Mouse (Mus musculus): ENCODE results near the gene Prkx.
A peak's percentile ranks its signal among the peaks of the same experiment; 100 is the strongest.

The Prkx gene

DNA sequence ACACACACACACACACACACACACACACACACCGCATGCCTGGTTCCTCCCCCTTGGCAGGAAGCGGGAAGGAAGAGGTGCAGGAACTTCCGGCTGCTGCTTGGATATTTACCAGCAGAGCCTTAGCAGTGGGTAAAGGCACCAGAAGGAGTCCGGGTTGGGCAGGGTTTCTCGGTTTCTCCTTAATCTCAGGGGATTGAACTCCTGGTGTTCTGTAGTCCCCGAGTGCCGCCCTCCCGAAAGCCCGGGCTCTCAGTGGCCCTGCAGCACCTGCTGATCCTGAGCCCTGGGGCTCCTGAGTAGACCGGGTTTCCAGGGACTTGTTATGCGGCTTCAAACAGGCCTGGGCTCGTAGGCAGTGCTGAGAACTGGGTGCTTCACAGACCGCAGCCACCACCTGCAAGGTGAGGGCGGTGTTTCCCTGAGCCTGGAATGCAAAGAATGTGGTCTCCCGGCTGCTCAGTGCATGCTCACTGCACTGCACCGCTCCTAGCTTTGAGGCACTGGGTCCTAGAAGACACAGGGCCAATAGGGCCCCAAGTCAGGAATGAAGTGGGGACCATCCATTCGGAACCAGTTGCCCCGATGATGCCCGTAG lies at the start of gene Prkx:
Gene Prkx, minus strand, starts transcription at position 41 of the 598 bp plus-strand sequence.
- DNase-seq (ENCODE audit: low spot score in 2 of 2) = peak in 1 of 2 experiments; percentile 42

DNA sequence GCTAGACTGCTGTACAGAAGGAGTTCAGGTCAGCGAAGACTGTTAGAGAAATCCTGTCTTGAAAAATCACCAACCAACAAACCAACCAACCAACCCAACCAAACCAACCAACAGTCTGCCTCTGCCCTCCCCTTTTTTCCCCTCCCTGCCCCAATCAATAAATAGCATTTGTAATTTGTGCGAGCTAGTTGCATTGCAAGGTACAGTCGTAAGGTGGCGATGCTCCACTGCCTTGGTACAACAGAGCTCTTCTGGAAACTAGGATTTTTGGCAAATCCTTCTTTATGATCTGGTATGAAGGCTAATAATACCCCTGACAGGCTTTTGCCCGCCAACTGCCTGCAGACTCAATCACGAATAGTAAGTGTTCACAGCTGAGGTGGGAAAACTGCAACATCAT lies 16.0 kb upstream of the Prkx start:
- DNase-seq (ENCODE audit: low spot score in 2 of 2) = no peak

DNA sequence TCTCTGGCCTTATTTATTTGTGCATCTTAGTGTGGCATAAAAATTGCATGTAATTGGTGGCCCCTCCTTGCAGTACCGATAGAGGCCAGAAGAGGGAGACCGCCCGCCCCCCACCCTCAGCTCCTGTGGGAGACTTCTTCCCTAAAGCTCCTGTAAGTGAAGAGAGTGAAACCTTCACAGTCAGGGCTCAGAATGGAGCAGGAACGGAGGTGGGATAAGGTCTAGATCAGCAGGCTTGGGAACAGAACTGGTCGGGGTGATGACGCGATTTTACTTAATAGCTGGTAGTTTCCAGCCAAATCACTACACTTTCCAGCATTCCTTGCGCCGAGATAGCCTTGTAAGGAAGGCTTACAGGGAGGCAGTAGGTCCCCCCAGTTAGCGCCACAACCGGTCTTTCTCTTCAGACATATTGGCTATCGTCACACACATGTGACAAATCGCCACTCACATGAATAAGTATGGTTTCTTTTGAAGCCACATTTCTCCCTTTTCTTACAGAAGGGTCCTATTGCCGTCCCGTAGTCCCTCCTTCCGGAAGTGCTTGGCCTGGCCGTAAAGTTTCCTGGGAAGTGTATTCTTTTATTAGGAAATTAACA lies 14.6 kb upstream of the Prkx start:
- DNase-seq (ENCODE audit: low spot score in 2 of 2) = peak; percentile 19 to 61

DNA sequence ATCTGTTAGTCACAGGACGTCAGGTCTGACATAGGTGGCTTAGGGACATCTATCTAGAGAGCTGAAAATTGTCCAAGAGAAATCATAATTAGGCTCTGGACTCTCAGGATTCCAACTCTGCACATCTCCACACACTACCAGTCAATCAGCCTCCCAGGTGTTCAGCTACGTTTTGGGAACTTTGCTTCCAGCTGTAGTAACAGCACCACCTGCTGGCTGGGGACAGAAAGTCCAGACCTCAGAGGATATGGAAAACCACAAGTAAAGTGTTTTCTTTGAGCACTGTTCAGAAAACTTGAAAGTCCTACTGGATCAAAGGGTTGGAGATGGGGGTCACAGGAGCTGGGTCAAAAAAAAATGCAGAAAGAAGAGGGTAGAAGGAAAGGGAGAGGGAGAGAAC lies 12.5 kb upstream of the Prkx start:
- DNase-seq (ENCODE audit: low spot score in 2 of 2) = no peak

DNA sequence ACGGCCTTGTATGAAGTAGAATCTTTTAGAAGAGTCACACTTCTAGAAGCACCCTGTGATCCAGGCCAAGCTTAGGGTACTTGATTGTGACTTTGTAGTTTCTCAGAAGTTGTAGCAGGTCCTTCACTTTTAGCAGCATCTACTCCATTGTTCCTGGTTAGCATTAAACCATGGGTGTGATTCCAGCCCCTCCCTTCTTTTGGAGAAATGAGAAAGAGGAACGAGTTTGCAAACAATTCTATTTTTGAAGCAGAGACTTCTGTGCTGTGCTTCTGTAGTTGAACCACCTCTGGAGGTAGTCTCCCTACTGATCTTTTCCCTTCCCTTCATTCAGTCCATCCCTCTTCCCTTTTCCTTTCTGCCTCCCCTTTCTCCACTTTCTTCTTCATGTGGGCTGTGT lies 6.2 kb upstream of the Prkx start:
- no peak for DNase-seq (ENCODE audit: low spot score in 2 of 2)

DNA sequence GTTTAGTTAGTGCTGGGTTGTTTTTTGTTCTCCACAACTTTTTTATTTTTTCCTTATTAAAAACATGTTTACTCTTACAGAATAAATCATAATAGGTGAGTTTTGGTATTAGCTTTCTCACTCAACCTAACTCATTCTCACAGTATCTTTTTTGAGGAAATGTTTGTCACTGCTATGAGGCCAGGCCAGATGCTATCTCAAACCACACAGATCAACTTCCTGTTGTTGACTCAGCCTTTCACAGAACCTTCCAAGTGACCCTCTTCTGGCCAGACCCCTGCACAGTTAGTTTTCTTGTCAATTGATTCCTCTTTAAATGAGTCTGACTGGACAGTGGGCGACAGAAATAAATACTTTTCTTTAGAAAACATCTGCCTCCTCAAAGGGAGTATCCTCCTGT lies 5.5 kb upstream of the Prkx start:
- no peak for DNase-seq (ENCODE audit: low spot score in 2 of 2)

DNA sequence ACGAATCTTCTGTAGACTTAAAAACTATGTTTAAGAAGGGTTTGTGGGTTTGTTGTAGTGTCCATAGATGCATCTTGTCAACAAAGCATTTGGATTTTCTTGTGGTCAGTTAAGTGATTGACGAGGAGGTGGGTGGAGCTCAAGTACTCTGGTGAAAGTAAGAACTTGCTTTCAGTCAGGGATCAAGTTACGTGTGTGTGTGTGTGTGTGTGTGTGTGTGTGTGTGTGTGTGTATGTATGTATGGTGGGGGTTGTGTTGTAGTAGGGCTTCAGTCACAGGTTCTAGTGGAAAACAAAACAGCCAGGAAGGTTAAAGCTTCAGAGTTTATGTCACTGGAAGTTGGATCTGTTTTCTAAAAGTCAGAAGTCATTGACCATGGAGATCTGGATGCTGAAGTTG lies 3.5 kb upstream of the Prkx start:
- DNase-seq (ENCODE audit: low spot score in 2 of 2) = no peak

DNA sequence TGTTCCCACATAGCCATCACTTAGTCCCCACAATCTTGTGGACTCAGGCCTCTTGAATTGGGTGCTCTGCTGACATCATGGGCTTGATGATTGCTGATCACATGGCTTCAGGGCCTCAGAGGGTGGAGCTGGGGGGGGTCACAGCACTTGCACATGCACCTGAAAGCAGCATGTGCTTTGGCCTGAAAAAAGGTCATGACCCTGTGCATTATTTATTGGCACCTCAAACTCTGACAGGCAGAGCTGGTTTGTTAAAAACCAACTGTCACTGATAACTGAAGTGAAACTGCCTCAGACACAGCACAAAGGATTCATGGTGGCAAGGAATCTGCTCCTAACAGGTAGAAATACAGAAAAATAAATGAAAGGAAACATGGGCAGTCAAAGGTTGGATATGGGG lies 1.7 kb upstream of the Prkx start:
- DNase-seq (ENCODE audit: low spot score in 2 of 2) = no peak

DNA sequence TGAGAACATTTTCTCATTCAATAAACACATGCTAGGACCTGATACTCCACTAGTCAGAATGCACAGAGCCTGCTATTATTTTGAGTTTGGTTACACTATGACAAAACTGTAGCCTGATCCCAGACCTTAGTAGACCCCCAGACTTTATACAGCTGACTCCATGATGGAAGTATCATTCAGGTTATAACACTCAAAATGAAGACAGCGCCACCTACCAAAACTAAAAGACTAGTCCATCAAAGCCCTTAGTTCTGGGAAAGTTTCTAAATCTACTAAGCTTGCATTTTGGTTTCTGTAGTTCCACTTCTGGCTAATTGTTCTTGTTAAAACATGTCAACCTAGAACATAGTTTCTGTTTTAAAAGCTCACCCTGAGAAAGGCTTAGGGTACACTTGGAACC lies 838 bp upstream of the Prkx start:
- no peak for DNase-seq (ENCODE audit: low spot score in 2 of 2)

DNA sequence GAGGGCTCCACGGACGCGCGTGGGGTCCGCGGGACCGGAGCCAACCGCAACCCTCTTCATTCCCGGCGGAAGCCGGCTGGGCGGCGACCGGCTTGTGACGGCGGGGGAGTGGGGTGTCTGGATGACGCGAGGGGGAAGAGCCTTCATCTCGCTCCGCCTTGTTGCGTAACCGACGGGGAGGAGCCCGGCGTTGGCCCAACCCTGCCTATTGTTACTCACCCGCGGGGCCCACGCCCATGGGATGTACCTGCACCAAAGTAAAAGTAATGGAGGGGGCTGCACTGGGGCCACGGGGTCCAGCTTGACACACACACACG lies 262 bp downstream of the Prkx start:
- peak; percentile 81 to 90 for DNase-seq (ENCODE audit: low spot score in 2 of 2)

DNA sequence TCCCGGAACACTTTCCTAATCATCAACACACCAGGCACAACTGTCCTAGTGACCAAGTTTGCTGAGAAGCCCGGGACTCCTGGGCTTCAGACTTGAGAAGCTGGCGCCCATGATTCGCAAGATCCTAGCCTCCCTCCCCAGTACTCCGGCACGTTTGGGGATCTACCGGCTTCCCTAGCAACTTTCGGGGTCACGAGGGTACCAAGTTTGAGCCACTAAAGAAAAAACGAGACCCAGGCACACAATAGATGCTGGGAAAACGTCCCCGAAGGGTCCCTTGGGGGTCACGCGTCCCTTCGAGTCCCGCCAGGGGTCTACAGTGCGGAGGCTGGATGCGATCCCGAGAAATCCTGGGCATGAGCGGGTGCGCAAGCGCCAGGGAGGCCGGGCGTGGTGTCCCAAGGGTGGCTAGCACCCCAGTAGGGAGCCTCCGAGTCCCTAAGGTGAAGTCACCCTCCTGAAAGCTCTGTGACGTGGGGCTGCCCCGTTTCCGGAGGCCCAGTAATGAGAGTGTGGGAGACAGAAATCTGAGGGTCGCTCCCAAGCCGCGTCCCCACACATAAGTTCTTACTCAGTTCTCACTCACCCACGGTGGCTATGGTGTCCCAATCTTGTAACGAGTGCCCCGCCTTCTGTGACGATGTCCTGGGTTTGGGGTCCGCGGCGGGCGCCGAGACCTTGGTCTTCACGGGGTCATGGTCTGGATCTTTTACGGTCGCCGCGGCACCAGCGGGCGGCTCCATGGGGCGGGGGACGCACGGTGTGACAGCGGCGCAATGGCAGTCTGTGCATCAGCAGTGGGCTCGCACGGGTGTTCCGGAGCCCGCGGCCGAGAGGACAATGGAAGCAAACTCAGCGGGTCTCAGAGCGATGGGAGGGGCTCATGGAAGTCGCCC lies 868 bp downstream of the Prkx start:
- peak in 1 of 2 experiments; percentile 15 for DNase-seq (ENCODE audit: low spot score in 2 of 2)

DNA sequence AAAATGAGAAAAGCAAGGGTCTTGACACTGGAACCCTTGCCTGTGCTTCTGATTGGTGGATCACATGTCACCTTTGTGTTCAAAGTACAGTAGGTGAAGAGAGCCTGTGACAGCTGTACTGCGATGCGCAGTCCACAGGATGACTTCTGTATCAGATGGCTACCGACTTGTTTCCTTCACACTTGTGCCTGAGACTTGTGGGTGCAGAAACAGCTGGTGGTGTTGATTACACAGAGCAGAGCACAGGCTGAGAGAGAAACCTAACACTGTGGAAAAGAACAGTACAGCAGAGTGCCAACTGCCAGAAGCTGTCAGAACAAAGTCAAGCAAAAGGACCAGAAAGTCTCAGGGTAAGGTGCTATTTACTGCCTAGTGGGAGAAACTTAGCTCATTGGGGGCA lies 7.4 kb downstream of the Prkx start:
- no peak for DNase-seq (ENCODE audit: low spot score in 2 of 2)

DNA sequence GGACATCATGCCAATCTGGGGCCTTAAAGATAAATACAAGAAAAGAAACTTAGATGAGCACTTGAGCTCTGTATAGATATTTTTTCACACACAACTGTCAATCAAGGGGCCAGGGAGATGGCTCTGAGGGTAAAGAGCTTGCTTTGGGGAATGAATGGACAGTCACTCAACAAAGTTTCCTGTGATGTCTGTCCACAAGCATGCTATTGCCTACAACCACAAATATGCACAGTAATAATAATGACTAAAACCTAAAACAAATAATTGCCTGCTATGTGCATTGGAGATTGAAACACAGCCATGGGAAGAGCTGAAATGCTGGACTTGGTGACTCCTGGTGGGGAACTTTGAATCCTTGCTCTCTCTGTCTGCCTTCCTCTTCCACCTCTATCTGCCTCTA lies 9.7 kb downstream of the Prkx start:
- no peak for DNase-seq (ENCODE audit: low spot score in 2 of 2)

DNA sequence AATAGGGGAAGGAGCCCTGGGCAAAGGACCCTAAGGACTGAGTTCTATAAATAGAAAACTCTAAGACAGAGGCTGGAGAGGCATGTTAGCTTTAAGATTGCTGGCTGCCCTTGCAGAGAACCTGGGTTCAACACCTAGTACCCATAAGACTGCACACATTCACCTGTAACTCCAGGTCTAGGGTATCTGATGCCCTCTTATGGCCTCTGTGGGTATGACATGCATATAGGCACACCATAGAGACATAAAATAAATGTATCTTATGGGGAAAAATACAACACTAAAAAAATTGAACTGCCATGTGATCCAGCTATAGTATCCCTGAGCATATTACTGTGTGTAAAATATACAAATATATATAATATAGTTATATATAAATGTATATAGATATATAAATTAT lies 18.3 kb downstream of the Prkx start:
- no peak for DNase-seq (ENCODE audit: low spot score in 2 of 2)

DNA sequence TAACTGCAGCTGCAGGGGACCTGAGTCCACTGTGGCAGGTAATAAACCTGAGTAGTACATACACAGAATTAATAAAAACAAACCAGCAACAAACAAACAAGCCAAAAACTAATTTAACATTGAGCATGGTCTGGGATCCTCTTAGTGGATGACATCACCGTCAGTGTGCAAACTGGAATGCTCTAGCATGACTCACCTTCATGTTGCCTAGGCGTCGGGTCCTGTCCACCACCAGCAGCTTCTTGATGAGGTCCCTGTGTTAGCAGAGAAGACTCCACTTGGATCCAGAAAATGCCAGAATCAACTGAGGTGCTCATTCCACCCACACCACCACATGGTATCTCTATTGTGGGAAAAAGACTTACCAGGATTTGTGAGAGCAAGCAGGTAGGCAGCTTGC lies 30.9 kb downstream of the Prkx start:
- no peak for DNase-seq (ENCODE audit: low spot score in 2 of 2)

DNA sequence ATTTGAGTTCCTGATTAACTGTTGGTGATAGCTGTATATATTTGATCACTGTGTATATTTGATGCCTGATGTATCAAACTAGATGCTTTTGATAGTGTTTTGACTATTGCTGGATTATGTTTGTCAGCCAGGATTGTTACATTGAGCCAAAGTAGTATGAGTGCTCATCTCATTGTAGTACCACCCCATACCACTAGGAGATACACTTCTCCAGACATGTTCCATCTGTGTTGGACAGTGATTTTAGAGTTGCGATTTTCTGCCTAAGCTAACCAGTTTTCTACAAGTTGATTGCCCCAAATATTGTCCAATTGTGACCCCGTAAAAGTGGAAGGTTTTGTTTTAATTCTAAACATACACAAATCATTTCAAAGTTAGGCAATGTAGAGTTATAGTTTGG lies 51.8 kb downstream of the Prkx start:
- DNase-seq (ENCODE audit: low spot score in 2 of 2) = no peak

DNA sequence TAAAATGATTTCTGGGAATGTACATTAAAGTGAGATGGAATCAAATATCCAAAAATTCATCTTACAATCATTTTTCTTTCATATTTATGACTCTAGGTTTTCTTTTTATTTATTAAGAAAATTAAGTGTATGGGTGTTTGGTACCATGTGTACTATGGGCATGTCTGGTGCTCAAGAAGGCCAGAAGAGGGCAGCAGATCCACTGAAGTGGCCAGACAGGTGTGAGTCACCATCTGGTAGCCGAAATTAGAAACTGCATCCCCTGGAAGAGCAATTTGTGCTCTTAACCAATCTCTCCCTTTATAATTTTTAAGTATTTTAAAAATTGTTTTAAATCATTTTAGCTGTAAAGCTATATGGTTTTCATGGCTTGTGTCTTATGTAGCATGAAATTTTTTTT lies 54.7 kb downstream of the Prkx start:
- no peak for DNase-seq (ENCODE audit: low spot score in 2 of 2)

DNA sequence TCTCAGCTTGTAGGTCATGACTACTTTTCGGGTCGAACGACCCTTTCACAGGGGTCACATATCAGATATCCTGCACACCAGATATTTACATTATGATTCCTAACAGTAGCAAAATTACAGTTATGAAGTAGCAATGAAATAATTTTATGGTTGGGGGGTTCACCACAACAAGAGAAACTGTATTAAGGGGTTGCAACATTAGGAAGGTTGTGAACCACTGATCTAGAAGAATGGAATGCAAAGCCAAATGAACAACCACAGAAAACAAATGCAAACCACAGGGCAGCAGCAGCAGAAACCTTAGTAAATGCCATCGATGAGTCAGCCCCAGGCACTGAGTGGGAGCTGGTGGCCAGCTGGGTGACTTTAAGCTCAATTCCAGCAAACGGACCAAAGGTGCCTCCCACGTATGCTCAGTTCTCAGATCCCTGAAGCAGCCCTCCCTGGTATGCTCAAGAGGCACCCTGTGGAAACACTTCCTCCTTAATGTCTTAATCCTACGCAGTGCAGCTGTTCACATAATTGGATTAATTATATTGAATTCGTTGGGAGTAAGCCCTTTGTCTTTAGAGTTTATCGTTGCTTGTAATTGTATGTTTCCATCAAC lies 62.0 kb downstream of the Prkx start:
- DNase-seq (ENCODE audit: low spot score in 2 of 2) = no peak

DNA sequence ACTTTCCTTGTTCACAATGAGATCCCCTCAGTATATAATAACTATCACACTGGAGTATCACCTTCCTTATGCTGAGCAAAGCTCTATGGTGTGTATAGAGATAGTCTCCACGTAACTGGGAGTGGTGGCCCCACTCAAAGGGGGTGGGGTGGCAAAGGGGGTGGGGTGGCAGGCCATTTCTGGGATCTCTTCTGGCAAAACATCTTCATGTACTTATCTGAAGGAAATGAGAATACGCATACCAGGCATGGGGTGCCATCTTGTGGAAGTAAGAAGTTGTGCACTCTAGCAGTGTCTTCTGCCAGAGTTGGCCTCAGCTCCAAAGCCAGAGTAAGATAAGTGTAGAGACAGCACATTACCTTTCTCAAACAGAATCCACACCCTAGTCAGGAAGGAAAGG lies 75.8 kb downstream of the Prkx start:
- no peak for DNase-seq (ENCODE audit: low spot score in 2 of 2)

Measured in urinary bladder, postnatal 4 days (tissue).